8 mouse cellular contexts compared by ENCODE assay signal in genomic region chr5:147893143-147893542, GRCm38 (mm10). TPM values are rescaled to one million over a fixed set of nuclear protein-coding genes. Genes with fewer than 3 reads are reported as not detected.
DNase-seq lines count a peak whose midpoint lies in the region; ATAC-seq lines count a peak whose summit lies in the region.

No protein-coding gene starts in this region.

- H3K4me3 ChIP-seq in intestine, embryonic 16.5 days (ENCODE audit: low read length): peak overlapping the region; percentile 77; the same call in 1 of the 2 replicates
- H3K4me3 ChIP-seq in neural tube, embryonic 12.5 days: no peak overlapping the region

- peak overlapping the region; percentile 68 for H3K27ac ChIP-seq in intestine, embryonic 16.5 days (ENCODE audit: low read length)
- no peak overlapping the region for H3K27ac ChIP-seq in neural tube, embryonic 12.5 days

- DNase-seq in kidney, adult 9 months: peak; percentile 14
- no peak for DNase-seq in kidney, postnatal 10 days
- DNase-seq in urinary bladder, postnatal 14 days (ENCODE audit: low spot score): no peak
- DNase-seq in lung, postnatal 10 days: no peak
- DNase-seq in lung, postnatal 25 days (ENCODE audit: low spot score): no peak

- peak overlapping the region; percentile 91; the same call in 1 of the 2 replicates for H3K4me2 ChIP-seq in intestine, embryonic 16.5 days (ENCODE audit: low read depth, low read length)
- peak overlapping the region; percentile 89 for H3K4me2 ChIP-seq in neural tube, embryonic 12.5 days (replicated peaks)

- no peaks in the 10 kb centered on the region for H3K9me3 ChIP-seq in intestine, embryonic 16.5 days (ENCODE audit: control insufficient read depth, low read length)
- H3K9me3 ChIP-seq in neural tube, embryonic 12.5 days: no peaks in the 10 kb centered on the region

- 25% methylated on average over 9 of the region's 9 CpGs for WGBS in intestine, embryonic 16.5 days
- WGBS in neural tube, embryonic 12.5 days: 8% methylated on average over 9 of the region's 9 CpGs

- H3K27me3 ChIP-seq in intestine, embryonic 16.5 days (replicated peaks; ENCODE audit: control insufficient read depth, insufficient read depth, low read length): no peaks in the 10 kb centered on the region
- H3K27me3 ChIP-seq in neural tube, embryonic 12.5 days (replicated peaks): peaks cover 10% of the 10 kb centered on the region

- peak overlapping the region; percentile 27; the same call in 1 of the 2 replicates for H3K9ac ChIP-seq in intestine, embryonic 16.5 days (ENCODE audit: low read depth, low read length)
- no peak overlapping the region for H3K9ac ChIP-seq in neural tube, embryonic 12.5 days

- peak; percentile 2; the same call in 1 of the 2 replicates for ATAC-seq in common myeloid progenitor, adult 5-6 weeks (replicated peaks; ENCODE audit: low read depth, poor library complexity, severe bottlenecking)
- ATAC-seq in intestine, embryonic 16.5 days: 0 out of 2 replicates have a peak, but pooled peaks have one; percentile 11
- no peak for ATAC-seq in neural tube, embryonic 12.5 days (ENCODE audit: low FRiP score, low read depth)

- peaks cover 15% of the 10 kb centered on the region for H3K4me1 ChIP-seq in intestine, embryonic 16.5 days (ENCODE audit: control insufficient read depth, insufficient read depth, low read length)
- H3K4me1 ChIP-seq in neural tube, embryonic 12.5 days: peaks cover 14% of the 10 kb centered on the region; the same call in 1 of the 2 replicates

- H3K36me3 ChIP-seq in intestine, embryonic 16.5 days (ENCODE audit: control insufficient read depth, insufficient read depth, low read length): no peaks in the 10 kb centered on the region
- no peaks in the 10 kb centered on the region for H3K36me3 ChIP-seq in neural tube, embryonic 12.5 days

RNA-seq across cellular contexts. Expression of gene Slc46a3, which starts 1.5 kb away (rescaled TPM):
- total RNA-seq in common myeloid progenitor, adult 5-6 weeks (2017): 3.7 and 5.5 TPM in 2 replicates
- 21.4 and 39.8 TPM in 2 replicates for polyA plus RNA-seq in intestine, embryonic 16.5 days (2015; fragmentation: Nextera tagmentation; extraction: Ambion mirVana)
- 4.0 and 4.3 TPM in 2 replicates for polyA plus RNA-seq in neural tube, embryonic 12.5 days (2016; fragmentation: Nextera tagmentation; extraction: Ambion mirVana)

RNA-seq across cellular contexts. Expression of gene Pomp, which starts 32.9 kb away (rescaled TPM):
- 128 and 182 TPM in 2 replicates for total RNA-seq in common myeloid progenitor, adult 5-6 weeks (2017)
- 394 and 410 TPM in 2 replicates for polyA plus RNA-seq in intestine, embryonic 16.5 days (2015; fragmentation: Nextera tagmentation; extraction: Ambion mirVana)
- 521 and 533 TPM in 2 replicates for polyA plus RNA-seq in neural tube, embryonic 12.5 days (2016; fragmentation: Nextera tagmentation; extraction: Ambion mirVana)
